Mouse (Mus musculus) stomach, postnatal 0 days (tissue): ENCODE data around the gene Tmem200a.

Experiments
- CTCF ChIP-seq: IDR thresholded peaks from 2 replicates; pipeline ENCODE4 v1.5.1; 2016; ENCODE audit warnings: antibody characterized with exemption, low read depth, mild to moderate bottlenecking, moderate library complexity
- EP300 ChIP-seq: optimal IDR thresholded peaks from 2 replicates; pipeline ENCODE3; 2016; ENCODE audit warnings: antibody characterized with exemption

DNA sequence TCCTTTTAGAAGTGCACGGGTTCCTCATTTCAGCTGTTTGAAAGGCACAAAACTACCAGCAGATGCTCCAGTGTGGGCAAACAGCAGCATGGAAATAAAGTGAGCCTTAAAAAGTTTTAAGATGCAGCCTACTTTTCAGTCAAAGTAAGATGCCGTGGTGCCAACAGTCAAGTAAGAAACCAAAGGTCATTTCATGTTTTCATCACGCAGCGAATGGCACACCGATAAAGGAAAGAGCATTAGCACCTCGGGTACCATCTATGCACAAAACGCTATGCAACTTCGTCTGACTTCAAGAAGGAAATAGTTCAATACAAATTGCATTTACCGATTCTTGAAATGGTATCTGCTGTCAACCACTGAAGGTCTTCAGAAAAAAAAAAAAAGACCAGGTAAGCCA lies 1.9 kb downstream of the Tmem200a start:
- TF ChIP-seq CTCF = no peak
- TF ChIP-seq EP300 = no peak
